Mouse (Mus musculus) activated CD4-positive, CD25-positive, alpha-beta regulatory T cell, adult 4 months (primary cell): Measurements from ENCODE around the gene Il25. TPM values are rescaled to one million over a fixed set of nuclear protein-coding genes. Genes with fewer than 3 reads are reported as not detected.
"Not testable (repeated sequence)": the region's sequence is repeated elsewhere in the genome, so short reads cannot be mapped to it uniquely, and the experiment has no call there.

Source experiments
- ATAC-seq: one replicate; pipeline ENCODE4 v1.8.0; 2017
- polyA plus RNA-seq, 2 experiments: library from polyadenylated mRNA; unstranded; fragments of 100-300 nt; shearing (Covaris generic); gene quantifications; one replicate each; pipeline ENCODE4 v1.2.1; 2017

Gene Il25
- polyA plus RNA-seq, 2 experiments from 2014 or later, result not detected

DNA sequence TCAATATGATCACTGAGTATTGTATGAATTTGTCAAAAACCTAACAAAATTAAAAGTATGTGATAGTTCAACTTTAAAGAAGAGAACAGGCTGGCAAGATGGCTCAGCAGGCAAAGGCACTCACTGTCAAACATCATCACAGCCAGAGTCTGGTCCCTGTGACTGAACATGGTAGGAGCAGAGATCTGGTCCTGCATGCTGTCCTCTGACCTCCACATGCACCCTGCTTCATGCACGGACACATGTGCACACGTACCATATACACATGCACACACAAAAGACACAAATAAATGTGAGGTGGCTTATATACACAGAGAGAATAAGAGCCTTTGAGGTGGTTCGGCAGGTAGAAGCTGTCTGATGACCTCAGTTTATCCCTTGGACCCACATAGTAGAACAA, 23.0 kb downstream of the Il25 start:
- ATAC-seq, result no peak

GRCm38 (mm10) chr14:54956533-54956932, 24.0 kb downstream of the Il25 start:
- ATAC-seq, result no peak

GRCm38 (mm10) chr14:54958503-54958902, 26.0 kb downstream of the Il25 start:
- ATAC-seq, result no peak

DNA sequence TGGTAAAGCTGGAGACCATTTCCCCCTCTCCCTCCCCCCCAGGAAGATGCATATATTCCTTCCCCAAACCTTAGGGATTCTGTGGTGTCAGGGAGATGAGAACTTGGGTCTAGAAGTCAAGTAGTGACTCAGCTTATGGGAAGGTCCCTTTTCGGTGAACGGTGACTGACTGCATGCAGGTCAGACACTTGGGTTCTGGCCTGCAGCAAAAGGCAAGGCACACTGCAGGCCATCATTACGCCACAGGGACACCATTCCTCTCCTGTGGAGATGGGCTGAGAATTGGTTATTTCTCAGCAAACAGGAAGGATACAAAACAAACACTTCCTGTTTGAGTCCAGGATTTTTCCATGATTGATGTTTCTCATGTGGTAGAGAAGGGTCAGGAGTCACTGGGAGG, 26.7 kb downstream of the Il25 start:
- ATAC-seq, result no peak

DNA sequence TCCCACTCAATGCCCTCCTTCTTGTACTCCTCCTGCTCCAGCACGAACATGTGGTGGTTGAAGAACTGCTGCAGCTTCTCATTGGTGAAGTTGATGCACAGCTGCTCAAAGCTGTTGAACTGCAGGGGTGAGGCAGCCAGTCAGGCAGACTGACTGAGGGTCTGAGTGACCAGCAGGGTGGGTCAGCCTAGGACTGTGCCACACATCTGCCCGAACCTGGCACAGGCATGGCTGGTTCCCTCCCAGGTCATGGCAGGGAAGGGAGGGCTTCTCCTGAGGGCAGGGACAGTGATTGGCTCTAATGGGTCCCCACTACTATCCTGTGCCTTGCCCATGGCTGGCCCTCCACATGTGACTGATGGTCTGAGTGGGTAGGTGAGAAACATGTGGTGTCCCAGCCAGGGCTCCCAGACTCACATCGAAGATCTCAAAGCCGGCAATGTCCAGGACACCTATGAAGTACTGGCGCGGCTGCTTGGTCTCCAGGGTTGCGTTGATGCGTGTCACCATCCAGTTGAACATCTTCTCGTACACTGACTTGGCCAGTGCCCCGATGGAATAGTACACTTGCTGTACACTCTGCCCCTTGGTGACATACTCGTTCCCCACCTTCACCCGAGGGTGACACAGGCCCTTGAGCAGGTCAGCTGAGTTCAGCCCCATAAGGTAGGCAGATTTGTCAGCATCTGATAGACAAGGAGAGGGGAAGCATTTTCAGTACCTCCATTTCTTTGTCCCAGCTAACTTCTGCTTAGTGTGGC, 27.5 kb downstream of the Il25 start:
- not testable (repeated sequence) for ATAC-seq

GRCm38 (mm10) chr14:54960769-54961168, 28.3 kb downstream of the Il25 start:
- no peak for ATAC-seq

- ATAC-seq, result no peak
Observed at GRCm38 (mm10) chr14:54961487-54961886, 29.0 kb downstream of the Il25 start.

DNA sequence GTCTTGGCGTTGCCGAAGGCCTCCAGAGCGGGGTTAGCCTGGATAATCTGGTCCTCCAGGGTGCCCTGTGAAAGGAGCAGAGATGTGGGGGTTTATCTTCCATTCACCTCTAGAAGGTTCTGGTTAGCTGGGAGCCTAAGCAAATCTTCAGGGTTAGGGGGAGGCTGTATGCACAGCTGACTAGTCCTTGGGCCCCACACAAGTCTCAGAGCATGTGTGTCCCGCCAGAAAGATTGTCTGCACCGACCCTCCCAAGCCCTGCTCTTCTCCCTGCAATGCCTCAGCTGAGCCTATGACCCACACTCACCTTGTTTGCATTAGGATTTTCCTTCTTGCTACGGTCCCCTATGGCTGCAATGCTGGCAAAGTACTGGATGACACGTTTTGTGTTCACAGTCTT, 30.2 kb downstream of the Il25 start:
- no peak for ATAC-seq

GRCm38 (mm10) chr14:54963727-54964126, 31.2 kb downstream of the Il25 start:
- ATAC-seq, result no peak

GRCm38 (mm10) chr14:54965044-54965443, 32.5 kb downstream of the Il25 start:
- ATAC-seq, result no peak

- ATAC-seq, result no peak
Observed at GRCm38 (mm10) chr14:54965631-54966030, 33.1 kb downstream of the Il25 start.

DNA sequence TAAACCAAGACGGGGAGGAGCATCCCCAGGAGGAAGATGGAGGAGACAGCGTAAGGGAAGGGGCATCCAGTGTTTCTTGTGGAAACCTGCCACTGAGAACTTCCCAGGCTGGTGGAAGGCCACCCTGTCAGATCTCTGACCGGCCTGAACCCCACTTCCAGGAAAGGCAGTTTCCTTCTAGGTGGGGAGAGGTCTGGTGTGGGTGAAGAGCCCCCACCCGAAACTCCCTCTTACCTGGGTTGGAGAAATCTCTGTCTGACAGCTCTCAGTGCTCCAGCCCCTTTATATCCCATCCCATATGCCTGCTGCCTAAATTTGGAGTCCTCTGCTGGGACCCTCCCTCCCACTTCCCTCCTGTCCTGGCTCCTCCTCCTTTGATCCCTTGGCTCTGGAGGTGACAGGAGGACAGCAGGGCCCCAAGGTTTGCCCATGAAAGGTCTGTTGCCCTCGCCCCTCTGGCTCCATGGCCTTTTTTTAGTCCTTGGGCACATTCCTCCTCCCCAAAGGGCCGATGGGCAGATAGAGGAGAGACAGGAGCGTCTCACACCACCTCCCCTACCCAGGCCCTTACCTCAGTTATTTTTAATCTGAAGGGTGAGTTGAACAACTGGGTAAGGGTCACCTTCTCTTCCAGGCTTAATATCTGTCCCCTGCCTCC, 34.0 kb downstream of the Il25 start, which contains the start of gene Myh6:
Myh6 (minus strand) TSS at position 608 of the 658 bp plus-strand sequence.
- no peak for ATAC-seq

- ATAC-seq, result no peak
Observed at GRCm38 (mm10) chr14:54967874-54968273, 35.4 kb downstream of the Il25 start.

DNA sequence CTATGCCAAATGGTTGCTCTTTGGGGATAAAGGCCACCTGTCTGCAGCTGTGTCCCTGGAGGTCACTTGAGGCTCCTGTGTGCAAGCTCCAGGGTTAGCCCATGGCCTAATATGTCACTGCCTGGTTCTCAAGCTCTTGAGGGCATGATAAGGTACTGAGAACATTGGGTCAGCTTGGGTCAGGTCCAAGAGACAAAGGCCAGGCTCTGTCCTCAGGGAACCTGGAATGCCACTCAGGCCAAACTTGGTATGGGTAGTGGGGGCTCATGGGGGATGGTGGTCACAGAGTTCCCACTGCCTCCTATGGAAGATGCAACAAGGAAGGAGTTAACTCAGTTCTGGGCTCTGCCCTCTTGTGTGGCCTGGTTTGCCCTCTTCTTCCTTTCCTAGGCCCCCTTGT, 35.8 kb downstream of the Il25 start:
- no peak for ATAC-seq

- not testable (repeated sequence) for ATAC-seq
Observed at GRCm38 (mm10) chr14:54972786-54973185, 40.3 kb downstream of the Il25 start.

GRCm38 (mm10) chr14:54974068-54974791, 41.7 kb downstream of the Il25 start:
- ATAC-seq, result no peak

GRCm38 (mm10) chr14:54976633-54977032, 44.1 kb downstream of the Il25 start, which contains the start of gene Gm17428:
Gene Gm17428 (plus strand): TSS chr14:54976933.
- ATAC-seq, result no peak

DNA sequence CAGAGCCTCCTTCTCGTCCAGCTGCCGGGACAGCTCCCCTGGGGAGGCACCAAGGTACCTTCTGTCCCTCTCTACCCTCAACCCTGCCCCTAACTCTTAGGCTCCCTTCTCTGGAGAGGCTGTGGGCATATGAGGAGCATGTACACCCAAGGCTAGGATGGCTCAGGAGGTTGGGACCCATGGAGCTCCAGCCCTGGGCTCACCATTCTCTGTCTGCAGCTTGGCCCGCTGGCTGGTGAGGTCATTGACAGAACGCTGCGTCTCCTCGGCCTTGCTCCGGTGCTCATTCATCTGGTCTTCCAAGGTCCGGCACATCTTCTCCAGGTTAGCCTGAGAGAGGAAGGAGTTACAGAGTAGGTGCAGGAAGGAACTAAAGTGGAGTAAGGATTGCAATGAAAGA, 46.2 kb downstream of the Il25 start:
- no peak for ATAC-seq

- no peak for ATAC-seq
Observed at GRCm38 (mm10) chr14:54981934-54982333, 49.4 kb downstream of the Il25 start.
